Mouse (Mus musculus) kidney, postnatal 0 days (tissue): ENCODE measurements at regions not wholly inside any gene's neighbourhood (a gene's known extent, or its start where the extent isn't known, plus 50 kb on each side); places are given as distances from the start of the nearest gene placed in this dataset.

ENCODE experiments used
- ATAC-seq: fragments of 200-750 bp; cut with Nextera tagmentation; replicated peaks from 2 replicates; pipeline ENCODE4 v1.8.0; 2017; ENCODE audit warnings: low read depth, moderate number of reproducible peaks, moderate TSS enrichment, moderate library complexity; ENCODE audit not compliant: low FRiP score
- DNase-seq: peaks from one replicate; pipeline ENCODE4 v3.0.0-alpha.2; 2016; ENCODE audit warnings: low spot score
- H3K27ac ChIP-seq: fragments of 300-500 bp; sonication (generic); 2 replicates; pipeline ENCODE4 v1.5.1; 2014; ENCODE audit warnings: mild to moderate bottlenecking
- H3K27me3 ChIP-seq: fragments of 300-500 bp; sonication (generic); 2 replicates; pipeline ENCODE4 v1.6.1; 2014; ENCODE audit warnings: low read length, mixed read lengths; ENCODE audit not compliant: insufficient read depth
- H3K36me3 ChIP-seq: fragments of 300-500 bp; sonication (generic); 2 replicates; pipeline ENCODE4 v1.6.1; 2014; ENCODE audit warnings: low read length, mixed read lengths; ENCODE audit not compliant: insufficient read depth
- H3K4me1 ChIP-seq: fragments of 300-500 bp; sonication (generic); replicated peaks from 2 replicates; pipeline ENCODE4 v1.6.1; 2014; ENCODE audit warnings: antibody characterized with exemption, low read length, mixed read lengths; ENCODE audit not compliant: insufficient read depth
- H3K4me2 ChIP-seq: fragments of 300-500 bp; sonication (generic); 2 replicates; pipeline ENCODE4 v1.6.1; 2014; ENCODE audit warnings: mild to moderate bottlenecking, low read length, moderate library complexity, mixed read lengths
- H3K4me3 ChIP-seq: fragments of 300-500 bp; sonication (generic); replicated peaks from 2 replicates; pipeline ENCODE4 v1.5.1; 2014; ENCODE audit warnings: low read depth, low read length
- H3K9ac ChIP-seq: fragments of 300-500 bp; sonication (generic); 2 replicates; pipeline ENCODE4 v1.6.1; 2014; ENCODE audit warnings: low read depth, low read length
- H3K9me3 ChIP-seq: fragments of 300-500 bp; sonication (generic); replicated peaks from 2 replicates; pipeline ENCODE4 v1.6.1; 2016; ENCODE audit warnings: low read length, inconsistent platforms, mixed read lengths
- CTCF ChIP-seq: IDR thresholded peaks from 2 replicates; pipeline ENCODE4 v1.5.1; 2016; ENCODE audit warnings: antibody characterized with exemption, low read depth, mild to moderate bottlenecking, moderate library complexity
- WGBS: fragments of 180-500 bp; shearing (Covaris S2); extraction: QIAGEN DNeasy Blood & Tissue Kit; methylation state at CpG from one replicate; pipeline ENCODE4 v1.1.7; 2014; 5-methylcytosine and 5-hydroxymethylcytosine counted together

DNA sequence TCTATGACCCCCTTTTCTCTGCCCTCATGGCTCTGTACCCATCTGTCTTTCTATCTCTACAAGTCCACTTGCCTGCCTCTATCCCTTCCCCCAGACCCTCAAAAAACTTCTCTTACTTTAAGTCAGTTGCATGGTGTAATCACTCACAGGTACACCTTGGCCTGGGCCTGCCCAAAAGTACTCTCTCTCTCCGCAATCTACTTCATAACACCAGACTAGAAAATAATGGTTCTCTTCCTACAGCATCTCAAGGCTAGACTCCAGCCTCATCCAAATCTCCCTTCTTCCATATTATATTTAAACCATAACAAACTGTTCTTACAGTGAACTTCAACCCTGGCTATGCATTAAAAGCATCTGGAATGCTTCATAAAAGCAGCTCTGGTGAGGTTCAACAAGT lies 254.2 kb downstream of the Rps29 start:
- no peak for ATAC-seq
- no peak overlapping the region for H3K4me3 ChIP-seq
- no peaks in the 10 kb centered on the region for H3K27me3 ChIP-seq
- no peak overlapping the region for H3K27ac ChIP-seq
- TF ChIP-seq CTCF = no peak
- H3K9me3 ChIP-seq = no peaks in the 10 kb centered on the region
- no peak overlapping the region for H3K9ac ChIP-seq
- no peak overlapping the region for H3K4me2 ChIP-seq
- 93% methylated on average over 1 of the region's 1 CpGs for WGBS
- H3K36me3 ChIP-seq = no peaks in the 10 kb centered on the region
- no peak for DNase-seq
- no peaks in the 10 kb centered on the region for H3K4me1 ChIP-seq

DNA sequence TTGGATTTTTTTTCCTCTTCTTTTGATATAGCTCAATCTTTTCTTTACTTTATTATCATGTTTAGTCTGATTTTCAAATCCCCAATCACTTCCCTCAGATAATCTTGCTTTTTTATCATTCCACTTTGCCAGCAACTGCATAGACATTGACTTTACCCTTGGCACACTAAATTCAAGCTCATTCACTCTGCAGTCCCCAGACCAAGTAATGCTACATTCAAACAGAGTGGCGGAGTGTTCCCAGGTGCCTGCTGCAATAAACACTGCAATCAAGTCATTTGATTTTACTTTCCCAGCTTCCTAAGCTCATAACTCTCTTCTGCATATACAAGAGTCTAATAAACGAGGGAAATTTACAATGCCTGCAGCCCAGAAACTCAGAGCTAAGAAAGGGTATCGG lies 269.8 kb downstream of the Rps29 start:
- no peak for TF ChIP-seq CTCF
- Histone ChIP-seq H3K4me2 (no peak overlapping the region), H3K4me3 (no peak overlapping the region), H3K27me3 (no peaks in the 10 kb centered on the region), H3K36me3 (no peaks in the 10 kb centered on the region), H3K27ac (no peak overlapping the region), H3K9ac (no peak overlapping the region), H3K4me1 (no peaks in the 10 kb centered on the region), H3K9me3 (no peaks in the 10 kb centered on the region)
- DNase-seq = no peak
- no peak for ATAC-seq
- WGBS = 59% methylated on average over 3 of the region's 3 CpGs

DNA sequence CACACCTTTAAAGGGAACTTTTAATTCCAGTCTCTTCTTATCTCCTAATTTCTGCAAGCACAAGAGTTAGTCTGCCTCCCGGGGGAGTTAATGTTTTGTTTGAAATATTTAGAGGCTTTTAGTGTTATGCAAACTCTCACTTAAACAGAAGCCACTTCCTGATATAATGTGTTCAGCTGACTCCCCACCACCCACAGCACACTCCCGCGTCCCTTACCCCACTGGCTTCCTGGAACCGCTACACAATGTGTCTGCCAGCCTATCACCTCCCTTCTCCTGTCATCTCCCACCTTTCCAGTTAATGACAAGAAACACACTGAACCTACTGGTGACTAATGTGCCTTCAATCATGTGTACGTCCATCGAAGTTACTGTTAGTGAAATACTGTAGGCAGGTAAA lies 276.5 kb downstream of the Rps29 start:
- Histone ChIP-seq H3K4me1 (no peaks in the 10 kb centered on the region), H3K9me3 (no peaks in the 10 kb centered on the region), H3K27ac (no peak overlapping the region), H3K9ac (no peak overlapping the region), H3K27me3 (no peaks in the 10 kb centered on the region), H3K4me2 (no peak overlapping the region), H3K36me3 (no peaks in the 10 kb centered on the region), H3K4me3 (no peak overlapping the region)
- DNase-seq = no peak
- no peak for TF ChIP-seq CTCF
- 61% methylated on average over 6 of the region's 6 CpGs for WGBS
- no peak for ATAC-seq

DNA sequence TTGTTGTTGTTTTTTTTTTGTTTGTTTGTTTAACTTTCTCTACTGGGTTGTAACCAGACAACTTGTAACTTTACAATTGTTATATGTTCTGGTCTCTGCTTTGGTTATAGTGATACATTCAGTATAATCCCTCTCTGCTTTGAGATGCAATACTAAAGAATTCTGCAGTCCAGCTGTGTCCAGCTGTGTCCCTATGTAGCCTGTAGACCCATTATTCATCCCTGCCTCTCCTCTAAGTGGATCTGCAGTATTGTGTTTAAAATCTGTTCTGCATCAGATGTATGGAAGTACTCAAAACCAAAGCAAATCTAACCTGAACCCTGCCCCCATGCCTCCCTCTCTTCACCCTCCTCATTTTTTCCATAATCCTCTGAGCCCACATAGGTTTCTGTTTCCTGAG lies 279.6 kb downstream of the Rps29 start:
- no peaks in the 10 kb centered on the region for H3K36me3 ChIP-seq
- no peaks in the 10 kb centered on the region for H3K27me3 ChIP-seq
- H3K27ac ChIP-seq = no peak overlapping the region
- H3K4me3 ChIP-seq = no peak overlapping the region
- TF ChIP-seq CTCF = no peak
- no peak overlapping the region for H3K9ac ChIP-seq
- no peaks in the 10 kb centered on the region for H3K9me3 ChIP-seq
- ATAC-seq (no peak), DNase-seq (peak; percentile 68)
- no peak overlapping the region for H3K4me2 ChIP-seq
- H3K4me1 ChIP-seq = no peaks in the 10 kb centered on the region

DNA sequence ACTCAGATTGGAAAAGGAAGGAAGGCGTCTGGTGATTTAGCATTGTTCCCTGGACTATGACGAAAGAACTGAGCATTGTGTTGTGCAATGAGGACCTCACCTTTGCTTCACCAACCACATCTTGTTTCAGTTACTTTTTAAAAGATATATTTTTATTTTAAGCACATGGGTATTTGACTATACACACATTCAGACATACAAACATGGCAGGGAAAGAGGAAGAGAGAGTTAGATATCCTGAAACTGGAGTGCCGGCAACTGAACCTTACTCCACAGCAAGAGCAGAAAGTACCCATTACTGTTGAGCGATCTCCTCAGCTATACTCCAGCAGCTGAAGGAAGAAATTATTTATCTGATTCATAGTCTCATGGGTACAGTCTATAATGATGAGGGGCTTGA lies 287.7 kb downstream of the Rps29 start:
- ATAC-seq = no peak
- WGBS = 93% methylated on average over 4 of the region's 4 CpGs
- Histone ChIP-seq H3K4me2 (no peak overlapping the region), H3K4me3 (no peak overlapping the region), H3K27me3 (no peaks in the 10 kb centered on the region), H3K9me3 (no peaks in the 10 kb centered on the region), H3K4me1 (no peaks in the 10 kb centered on the region), H3K9ac (no peak overlapping the region), H3K36me3 (no peaks in the 10 kb centered on the region), H3K27ac (no peak overlapping the region)
- no peak for DNase-seq
- TF ChIP-seq CTCF = no peak

DNA sequence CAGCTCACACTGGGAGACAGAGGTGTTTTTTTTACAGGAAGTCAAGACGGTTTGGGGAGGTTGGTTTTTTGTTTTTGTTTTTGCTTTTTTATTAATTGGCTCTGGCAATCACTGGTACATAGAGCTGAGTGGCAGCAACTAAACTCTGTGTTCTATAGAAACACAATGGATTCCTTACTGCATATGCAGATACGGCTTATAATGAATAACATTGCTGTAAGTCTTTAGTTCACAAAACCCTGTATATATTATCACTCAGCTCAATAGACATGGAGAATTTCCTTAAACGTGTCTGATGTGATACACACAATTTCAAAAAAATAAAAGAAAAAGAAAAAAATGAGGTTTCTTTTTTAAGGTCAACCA lies 296.0 kb downstream of the Rps29 start:
- Histone ChIP-seq H3K9ac (no peak overlapping the region), H3K4me1 (no peaks in the 10 kb centered on the region), H3K4me3 (no peak overlapping the region), H3K27me3 (no peaks in the 10 kb centered on the region), H3K9me3 (no peaks in the 10 kb centered on the region), H3K36me3 (no peaks in the 10 kb centered on the region), H3K4me2 (no peak overlapping the region), H3K27ac (no peak overlapping the region)
- WGBS = 66% methylated on average over 3 of the region's 3 CpGs
- DNase-seq (no peak), ATAC-seq (no peak)
- no peak for TF ChIP-seq CTCF

DNA sequence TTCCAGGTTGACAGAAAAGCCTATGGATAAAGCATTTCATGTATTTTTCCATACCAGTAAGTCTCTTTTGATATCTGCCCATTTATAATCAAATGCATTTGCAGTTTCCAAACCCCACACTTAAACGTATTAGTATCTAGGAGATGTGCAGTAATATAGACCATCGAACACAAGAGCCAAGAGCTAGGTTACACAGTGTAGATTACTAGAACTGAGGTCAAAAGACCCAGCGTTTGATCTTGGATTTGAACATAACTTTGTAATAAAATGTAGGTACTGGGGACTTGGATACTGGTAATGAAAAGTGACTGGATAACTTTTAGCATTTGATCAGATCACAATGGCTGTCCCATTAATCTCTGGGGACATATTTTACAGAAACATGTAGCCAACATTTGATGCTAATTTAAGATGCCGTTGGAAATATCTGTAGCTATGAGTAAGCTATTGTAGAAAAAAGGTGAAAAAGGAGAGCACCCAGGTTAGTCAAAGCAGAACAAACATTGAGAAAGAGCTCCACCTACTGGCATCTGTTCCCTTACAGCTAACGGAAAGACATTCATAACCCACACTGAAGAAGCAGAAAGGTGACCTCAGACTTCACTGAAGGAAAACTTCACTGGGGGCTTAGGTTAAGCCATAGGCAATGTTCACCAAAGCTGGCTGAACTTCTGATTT lies 296.5 kb downstream of the Rps29 start:
- Histone ChIP-seq H3K36me3 (no peaks in the 10 kb centered on the region), H3K4me1 (no peaks in the 10 kb centered on the region), H3K27me3 (no peaks in the 10 kb centered on the region), H3K4me3 (no peak overlapping the region), H3K9ac (no peak overlapping the region), H3K27ac (no peak overlapping the region), H3K4me2 (no peak overlapping the region), H3K9me3 (no peaks in the 10 kb centered on the region)
- ATAC-seq = no peak
- 43% methylated on average over 5 of the region's 5 CpGs for WGBS
- DNase-seq = peak; percentile 79
- TF ChIP-seq CTCF = peak; percentile 83
